Mouse (Mus musculus): ENCODE data around the gene Ythdf1. TPM values are rescaled to one million over a fixed set of nuclear protein-coding genes. Genes with fewer than 3 reads are reported as not detected.
A peak's percentile ranks its signal among the peaks of the same experiment; 100 is the strongest.

Gene Ythdf1
- polyA plus RNA-seq, 1 experiment, result 68.5 TPM

DNA sequence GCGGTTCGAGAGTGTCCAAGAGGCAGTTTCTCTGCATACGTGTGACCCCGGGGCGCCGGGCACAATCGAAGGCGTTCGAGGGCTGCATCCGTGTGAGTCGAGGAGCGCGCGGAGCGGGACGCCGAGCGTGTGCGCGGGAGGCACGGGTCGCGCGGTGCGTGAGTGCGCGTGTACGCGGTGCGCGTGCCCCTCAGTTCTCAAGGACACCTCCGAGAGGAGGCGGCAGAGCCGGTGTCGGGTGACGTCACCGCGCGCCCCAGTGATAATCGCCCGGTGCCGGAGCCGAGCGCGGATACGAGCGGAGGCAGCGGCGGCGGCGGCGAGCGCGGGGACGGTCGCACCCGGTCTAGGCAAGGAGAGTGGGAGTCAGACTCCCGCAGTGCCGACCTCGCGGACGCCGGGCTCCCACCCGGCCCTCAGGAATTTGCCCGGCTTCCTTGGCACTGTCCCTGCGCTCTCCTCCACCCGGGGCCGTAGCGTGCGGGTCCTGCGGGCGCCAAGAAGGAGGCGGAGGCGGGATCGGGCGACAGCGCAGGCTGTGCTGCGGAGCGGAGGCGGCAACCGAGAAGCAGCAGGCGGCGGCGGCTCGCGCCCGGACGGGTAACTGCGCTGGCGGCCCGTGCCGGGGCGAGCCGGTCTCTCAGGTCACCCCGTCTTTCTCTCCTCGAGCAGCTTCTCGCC is 27.8 kb downstream of the Ythdf1 start:
- no peak for TF ChIP-seq CTCF (IDR thresholded peaks at IDR 0.05; ENCODE audit: borderline replicate concordance, extremely low read depth, insufficient read depth, insufficient read length)
- TF ChIP-seq POLR2A (IDR thresholded peaks at IDR 0.05; ENCODE audit: borderline replicate concordance, extremely low read depth, insufficient read depth, insufficient read length, poor library complexity, severe bottlenecking), result peak; percentile 92
- DNase-seq (ENCODE audit: low read depth), result peak; percentile 97

DNA sequence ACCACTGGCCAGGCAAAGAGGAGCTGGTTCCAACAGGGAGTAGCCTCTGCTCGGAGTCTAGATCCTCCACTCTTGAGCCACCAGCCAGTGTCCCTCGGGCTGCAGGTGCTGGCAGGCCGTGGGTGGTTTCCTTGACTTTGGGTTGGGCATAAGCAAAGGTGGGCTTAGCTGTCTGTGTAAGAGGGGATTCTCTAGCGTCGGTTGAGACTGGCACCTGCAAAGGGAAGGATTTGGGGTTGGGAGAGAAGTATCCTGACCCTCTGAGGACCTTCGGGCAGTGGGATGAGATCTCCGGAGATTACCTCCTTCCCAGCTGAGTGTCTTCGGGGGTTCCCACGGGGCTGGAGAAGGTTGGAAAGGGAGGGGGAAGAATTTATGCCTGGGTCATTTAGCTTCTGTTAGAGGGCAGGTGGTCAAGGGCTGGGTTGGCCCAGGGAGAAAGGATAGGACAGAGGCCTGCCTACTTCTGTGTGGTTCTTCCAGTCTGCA is 28.9 kb downstream of the Ythdf1 start:
- TF ChIP-seq POLR2A (IDR thresholded peaks at IDR 0.05; ENCODE audit: borderline replicate concordance, extremely low read depth, insufficient read depth, insufficient read length, poor library complexity, severe bottlenecking) (no peak), CTCF (IDR thresholded peaks at IDR 0.05; ENCODE audit: borderline replicate concordance, extremely low read depth, insufficient read depth, insufficient read length) (no peak)
- DNase-seq (ENCODE audit: low read depth), result no peak

DNA sequence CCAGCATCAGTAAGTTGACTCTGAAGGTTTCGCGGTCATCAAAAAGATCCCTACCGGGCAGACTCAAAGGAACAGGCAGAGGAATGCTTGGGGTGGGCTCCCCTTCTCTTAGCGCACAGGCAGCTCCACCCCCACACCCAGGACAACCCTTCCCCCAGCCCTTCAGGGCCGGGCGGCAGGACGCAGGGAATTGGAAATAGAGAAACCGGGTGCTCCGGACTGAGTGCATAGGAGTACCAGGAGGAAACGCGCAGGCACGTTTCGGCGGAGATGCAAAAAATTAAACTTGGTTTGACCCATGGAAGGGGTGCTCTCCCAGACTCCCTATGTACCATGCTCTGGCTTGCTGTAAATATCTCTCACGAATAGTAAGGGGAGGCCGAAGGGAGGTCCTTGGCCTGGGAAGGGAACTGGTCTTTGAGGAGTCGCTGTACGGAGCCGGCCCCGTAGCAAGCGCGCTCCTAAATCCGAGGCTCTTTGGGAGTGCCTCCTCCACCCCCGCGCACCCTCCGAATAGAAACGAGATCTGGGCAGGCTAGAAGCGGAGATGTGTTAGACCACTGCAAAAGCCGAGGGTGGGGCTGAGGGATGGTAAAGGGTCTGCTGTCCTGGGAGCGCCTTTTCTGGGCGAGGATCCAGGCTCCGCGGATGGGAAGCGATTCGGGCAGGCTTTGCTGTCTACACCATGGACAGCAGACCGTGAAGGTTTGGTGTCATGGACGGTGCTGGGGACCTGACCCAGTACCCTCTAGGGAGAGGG is 29.5 kb downstream of the Ythdf1 start:
- peak; percentile 69 for DNase-seq (ENCODE audit: low read depth)
- TF ChIP-seq CTCF (IDR thresholded peaks at IDR 0.05; ENCODE audit: borderline replicate concordance, extremely low read depth, insufficient read depth, insufficient read length), result no peak
- TF ChIP-seq POLR2A (IDR thresholded peaks at IDR 0.05; ENCODE audit: borderline replicate concordance, extremely low read depth, insufficient read depth, insufficient read length, poor library complexity, severe bottlenecking), result no peak

DNA sequence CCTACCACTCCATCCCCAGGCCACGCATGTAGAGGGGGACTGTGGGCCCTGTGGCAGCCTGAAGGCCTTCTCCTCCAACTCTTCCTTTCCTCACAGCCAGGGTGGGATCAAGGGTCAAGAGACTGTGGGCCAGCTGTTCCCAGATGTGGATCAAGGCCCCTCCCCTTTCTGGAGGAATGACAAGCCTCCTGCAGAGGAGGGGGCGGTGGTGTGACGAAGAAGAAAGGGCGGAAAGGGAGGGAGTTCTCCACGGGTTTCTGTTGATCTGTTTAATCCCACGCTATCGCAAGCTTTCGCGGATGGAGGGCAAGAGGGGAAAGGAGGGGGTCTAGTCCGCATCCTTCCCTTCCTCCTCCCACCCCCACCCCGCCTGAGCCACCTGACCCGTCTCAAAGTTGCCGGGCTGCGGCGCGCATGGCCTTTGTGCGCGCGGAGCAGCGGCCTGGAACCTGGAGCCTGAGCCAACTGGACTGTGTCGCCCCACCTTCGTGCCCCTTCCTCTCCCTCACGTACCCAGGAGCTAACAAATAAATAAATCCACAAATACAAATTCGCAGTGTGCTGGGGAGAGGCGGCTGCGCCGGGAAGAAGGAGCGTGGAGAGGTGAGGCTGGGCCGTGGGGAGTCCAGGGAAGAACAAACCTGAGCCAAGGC is 30.2 kb downstream of the Ythdf1 start:
- TF ChIP-seq CTCF (IDR thresholded peaks at IDR 0.05; ENCODE audit: borderline replicate concordance, extremely low read depth, insufficient read depth, insufficient read length), result no peak
- TF ChIP-seq POLR2A (IDR thresholded peaks at IDR 0.05; ENCODE audit: borderline replicate concordance, extremely low read depth, insufficient read depth, insufficient read length, poor library complexity, severe bottlenecking), result no peak
- peak; percentile 79 for DNase-seq (ENCODE audit: low read depth)

- TF ChIP-seq CTCF (IDR thresholded peaks at IDR 0.05; ENCODE audit: borderline replicate concordance, extremely low read depth, insufficient read depth, insufficient read length), result no peak
- TF ChIP-seq POLR2A (IDR thresholded peaks at IDR 0.05; ENCODE audit: borderline replicate concordance, extremely low read depth, insufficient read depth, insufficient read length, poor library complexity, severe bottlenecking), result no peak
- no peak for DNase-seq (ENCODE audit: low read depth)
Measured at GRCm38 (mm10) chr2:180889921-180890280, 30.8 kb downstream of the Ythdf1 start.

DNA sequence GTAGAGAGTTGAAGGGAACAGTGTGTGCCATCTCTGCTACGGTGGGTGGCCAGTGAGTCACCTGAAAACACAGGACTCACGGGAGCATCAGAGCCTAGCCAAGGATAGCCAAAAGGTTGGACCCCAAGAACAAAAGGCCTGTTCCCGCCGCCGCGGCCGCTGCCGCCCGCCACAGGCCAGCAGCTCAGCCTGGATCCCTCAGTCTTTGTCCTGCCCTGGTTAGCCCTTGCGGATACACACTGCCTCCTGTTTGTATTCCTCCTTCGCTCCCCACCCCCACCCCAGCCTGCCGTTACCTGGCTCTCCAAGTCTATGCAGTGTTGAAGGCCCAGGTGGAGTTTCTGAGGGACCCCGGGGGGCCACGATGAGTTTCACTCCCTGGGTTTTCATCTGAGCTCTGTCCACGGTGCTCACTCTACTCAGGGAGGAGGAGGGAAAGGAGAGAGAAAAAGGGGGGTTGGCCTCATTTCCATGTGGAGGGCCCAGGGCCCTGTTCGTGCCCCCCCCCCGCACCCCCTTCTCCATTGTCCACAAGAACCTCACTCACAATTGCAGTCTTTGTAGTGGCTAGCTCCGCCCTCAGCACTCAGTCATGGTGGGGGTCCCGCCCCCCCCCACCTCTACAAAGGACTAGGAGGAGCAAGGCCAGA is 31.4 kb downstream of the Ythdf1 start:
- peak; percentile 73 for DNase-seq (ENCODE audit: low read depth)
- no peak for TF ChIP-seq CTCF (IDR thresholded peaks at IDR 0.05; ENCODE audit: borderline replicate concordance, extremely low read depth, insufficient read depth, insufficient read length)
- TF ChIP-seq POLR2A (IDR thresholded peaks at IDR 0.05; ENCODE audit: borderline replicate concordance, extremely low read depth, insufficient read depth, insufficient read length, poor library complexity, severe bottlenecking), result no peak

GRCm38 (mm10) chr2:180885270-180885669 is 35.5 kb downstream of the Ythdf1 start:
- no peak for DNase-seq (ENCODE audit: low read depth)
- TF ChIP-seq POLR2A (IDR thresholded peaks at IDR 0.05; ENCODE audit: borderline replicate concordance, extremely low read depth, insufficient read depth, insufficient read length, poor library complexity, severe bottlenecking) (no peak), CTCF (IDR thresholded peaks at IDR 0.05; ENCODE audit: borderline replicate concordance, extremely low read depth, insufficient read depth, insufficient read length) (no peak)

- TF ChIP-seq CTCF (IDR thresholded peaks at IDR 0.05; ENCODE audit: borderline replicate concordance, extremely low read depth, insufficient read depth, insufficient read length) (no peak), POLR2A (IDR thresholded peaks at IDR 0.05; ENCODE audit: borderline replicate concordance, extremely low read depth, insufficient read depth, insufficient read length, poor library complexity, severe bottlenecking) (no peak)
- DNase-seq (ENCODE audit: low read depth), result no peak
Measured at GRCm38 (mm10) chr2:180881281-180881680, 39.5 kb downstream of the Ythdf1 start.

DNA sequence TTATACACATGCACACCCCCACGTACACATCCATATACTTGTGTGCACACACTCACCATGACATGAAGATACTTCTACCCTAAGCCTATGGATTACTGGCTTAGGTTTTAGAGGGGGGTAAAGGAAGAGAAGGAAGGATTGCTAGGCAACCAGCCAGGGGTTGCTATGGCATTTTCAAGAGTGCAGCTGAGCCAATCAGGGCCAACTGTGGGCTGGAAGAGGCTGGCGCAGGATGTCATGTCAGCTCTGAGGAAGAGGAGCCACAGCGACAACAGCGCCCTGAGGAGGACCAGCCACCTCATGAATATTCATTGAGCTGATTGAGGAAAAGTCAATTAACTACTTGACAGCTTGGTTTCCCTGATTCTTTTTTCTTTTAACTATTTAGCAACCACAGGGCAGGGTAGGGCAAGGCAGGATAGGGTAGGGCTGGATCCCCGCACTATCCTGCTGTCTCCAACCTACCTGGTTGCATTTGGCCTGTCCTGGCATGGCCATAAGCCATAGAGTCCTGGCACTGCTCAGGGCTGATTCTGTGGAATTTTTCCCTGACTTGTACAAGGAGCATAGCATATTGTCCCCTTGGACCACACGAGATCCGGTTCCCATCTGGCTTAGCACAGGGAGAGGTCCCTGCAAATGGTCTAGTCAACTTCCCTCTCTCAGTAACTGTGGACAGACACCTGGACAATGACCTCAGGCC is 41.2 kb downstream of the Ythdf1 start:
- peak; percentile 97 for DNase-seq (ENCODE audit: low read depth)
- no peak for TF ChIP-seq POLR2A (IDR thresholded peaks at IDR 0.05; ENCODE audit: borderline replicate concordance, extremely low read depth, insufficient read depth, insufficient read length, poor library complexity, severe bottlenecking)
- no peak for TF ChIP-seq CTCF (IDR thresholded peaks at IDR 0.05; ENCODE audit: borderline replicate concordance, extremely low read depth, insufficient read depth, insufficient read length)

DNA sequence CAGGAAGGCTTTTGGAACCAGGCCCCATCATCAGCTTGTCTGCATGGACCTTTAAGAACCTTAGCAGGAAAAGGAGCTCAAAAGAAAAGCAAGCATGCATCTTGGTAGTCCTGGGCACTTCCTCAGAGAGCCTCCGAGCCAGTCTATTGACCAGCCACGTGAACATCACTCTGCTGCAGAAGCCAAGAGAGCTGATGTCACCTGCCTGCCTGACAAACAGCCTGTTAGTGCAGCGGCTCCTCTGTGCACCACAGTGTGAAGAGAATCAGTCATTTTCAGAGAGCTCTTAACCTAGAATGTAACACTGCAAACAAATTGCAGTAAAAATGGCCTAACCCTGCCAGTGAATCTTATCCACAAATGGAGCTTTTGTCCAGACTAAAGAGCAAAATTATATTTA is 50.7 kb downstream of the Ythdf1 start:
- TF ChIP-seq CTCF (IDR thresholded peaks at IDR 0.05; ENCODE audit: borderline replicate concordance, extremely low read depth, insufficient read depth, insufficient read length) (no peak), POLR2A (IDR thresholded peaks at IDR 0.05; ENCODE audit: borderline replicate concordance, extremely low read depth, insufficient read depth, insufficient read length, poor library complexity, severe bottlenecking) (no peak)
- DNase-seq (ENCODE audit: low read depth), result peak; percentile 46
